Mouse (Mus musculus): Measurements from ENCODE around the gene Irgc1.
A peak's percentile ranks its signal among the peaks of the same experiment; 100 is the strongest.

Gene Irgc1

DNA sequence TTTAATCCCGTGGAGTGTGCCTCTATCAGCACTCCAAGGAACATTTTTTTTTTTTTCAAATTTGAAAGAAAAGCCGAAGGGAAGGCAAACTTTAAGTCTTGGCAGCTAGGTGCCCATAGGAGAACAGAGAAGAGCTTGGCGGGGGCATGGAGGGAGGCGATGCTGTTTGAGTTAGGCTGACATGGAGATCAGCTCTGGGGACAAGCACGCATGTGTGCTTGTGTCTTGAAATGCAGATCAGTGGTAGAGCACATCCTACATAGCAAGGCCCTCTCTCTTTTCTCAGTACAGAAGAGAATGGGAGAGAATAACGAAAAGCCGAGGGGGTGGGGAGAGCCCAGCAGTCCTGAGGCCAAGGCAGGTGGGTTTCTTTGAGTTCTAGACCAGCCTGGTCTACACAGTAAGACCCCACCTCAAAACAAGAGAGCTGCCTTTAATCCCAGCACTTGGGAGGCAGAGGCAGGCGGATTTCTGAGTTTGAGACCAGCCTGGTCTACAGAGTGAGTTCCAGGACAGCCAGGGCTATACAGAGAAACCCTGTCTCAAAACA, 53.7 kb downstream of the Irgc1 start:
- Histone ChIP-seq H3K4me1 (replicated peaks; ENCODE audit: low read depth, low read length) (peaks cover 46% of the 10 kb centered on the region), H3K27me3 (ENCODE audit: insufficient read depth, low read length) (no peaks in the 10 kb centered on the region), H3K36me3 (ENCODE audit: insufficient read depth, low read length) (peaks cover 11% of the 10 kb centered on the region), H3K9me3 (ENCODE audit: low read length) (no peaks in the 10 kb centered on the region), H3K4me3 (replicated peaks; ENCODE audit: low read length) (peak overlapping the region; percentile 79)
- TF ChIP-seq POU5F1 (IDR thresholded peaks at IDR 0.05; ENCODE audit: borderline replicate concordance, low read length) (no peak), NANOG (IDR thresholded peaks at IDR 0.05; ENCODE audit: borderline replicate concordance, low read length) (no peak), CTCF (conservative IDR thresholded peaks at IDR 0.05; ENCODE audit: low read length) (no peak)

DNA sequence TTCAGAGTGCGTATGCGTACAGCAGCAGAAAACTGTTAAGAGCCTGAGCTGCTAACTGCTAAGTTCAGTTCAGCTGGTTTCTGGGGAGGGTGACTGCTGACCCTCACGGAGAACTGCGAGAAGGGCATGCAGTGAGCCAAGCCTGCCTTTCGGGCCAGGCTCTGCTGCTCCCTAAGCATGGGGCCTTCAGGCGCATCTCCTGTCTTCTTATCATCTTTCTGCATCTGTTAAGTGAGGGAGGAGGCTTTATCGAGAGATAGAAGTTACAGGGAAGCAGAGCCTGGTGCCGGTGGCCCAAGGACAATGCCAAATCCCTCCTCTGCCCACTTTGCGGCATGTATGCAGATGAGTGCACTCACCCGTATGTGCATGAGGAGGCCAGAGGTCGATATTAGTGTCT, 55.3 kb downstream of the Irgc1 start:
- Histone ChIP-seq H3K4me3 (replicated peaks; ENCODE audit: low read length) (no peak overlapping the region), H3K9me3 (ENCODE audit: low read length) (no peaks in the 10 kb centered on the region), H3K27me3 (ENCODE audit: insufficient read depth, low read length) (no peaks in the 10 kb centered on the region), H3K36me3 (ENCODE audit: insufficient read depth, low read length) (peaks cover 9% of the 10 kb centered on the region; the same call in 1 of the 2 replicates), H3K4me1 (replicated peaks; ENCODE audit: low read depth, low read length) (peaks cover 32% of the 10 kb centered on the region)
- TF ChIP-seq CTCF (conservative IDR thresholded peaks at IDR 0.05; ENCODE audit: low read length) (no peak), POU5F1 (IDR thresholded peaks at IDR 0.05; ENCODE audit: borderline replicate concordance, low read length) (no peak), NANOG (IDR thresholded peaks at IDR 0.05; ENCODE audit: borderline replicate concordance, low read length) (no peak)

DNA sequence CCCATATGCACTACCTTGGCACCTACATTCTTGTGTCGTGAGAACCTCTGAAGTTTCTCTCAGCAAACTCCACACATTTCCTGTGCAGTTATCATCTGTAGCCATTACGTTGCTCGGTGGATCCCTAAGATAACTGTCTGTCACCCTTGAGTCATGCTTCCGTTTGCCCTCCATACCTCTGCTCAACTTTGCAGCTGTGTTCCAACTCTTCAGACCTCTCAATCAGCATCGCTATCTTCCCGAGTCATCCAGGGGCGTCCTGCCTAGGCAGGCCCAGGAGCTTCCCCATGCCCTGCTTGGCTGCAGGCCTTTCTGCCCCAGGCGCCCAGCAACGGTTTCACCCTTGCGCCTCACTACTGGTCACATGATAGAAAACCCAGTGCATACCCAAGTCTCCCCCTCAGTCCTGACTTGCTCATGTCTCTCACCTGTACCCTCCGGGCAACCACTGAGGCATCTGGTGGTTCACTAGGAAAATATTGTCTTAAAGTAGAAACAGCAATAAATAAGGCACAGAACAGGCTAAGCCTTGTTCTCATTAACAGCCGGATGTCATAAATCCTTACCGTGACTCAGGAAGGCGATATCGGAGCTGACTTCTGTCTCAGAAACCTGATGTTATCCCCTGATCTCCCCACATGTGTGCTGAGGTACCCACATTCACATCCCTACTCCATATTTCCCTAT, 57.5 kb downstream of the Irgc1 start:
- H3K36me3 ChIP-seq (ENCODE audit: insufficient read depth, low read length), result no peaks in the 10 kb centered on the region
- no peaks in the 10 kb centered on the region for H3K9me3 ChIP-seq (ENCODE audit: low read length)
- H3K4me1 ChIP-seq (replicated peaks; ENCODE audit: low read depth, low read length), result peaks cover 28% of the 10 kb centered on the region
- no peaks in the 10 kb centered on the region for H3K27me3 ChIP-seq (ENCODE audit: insufficient read depth, low read length)
- TF ChIP-seq CTCF (conservative IDR thresholded peaks at IDR 0.05; ENCODE audit: low read length), result no peak
- no peak for TF ChIP-seq NANOG (IDR thresholded peaks at IDR 0.05; ENCODE audit: borderline replicate concordance, low read length)
- no peak overlapping the region for H3K4me3 ChIP-seq (replicated peaks; ENCODE audit: low read length)

DNA sequence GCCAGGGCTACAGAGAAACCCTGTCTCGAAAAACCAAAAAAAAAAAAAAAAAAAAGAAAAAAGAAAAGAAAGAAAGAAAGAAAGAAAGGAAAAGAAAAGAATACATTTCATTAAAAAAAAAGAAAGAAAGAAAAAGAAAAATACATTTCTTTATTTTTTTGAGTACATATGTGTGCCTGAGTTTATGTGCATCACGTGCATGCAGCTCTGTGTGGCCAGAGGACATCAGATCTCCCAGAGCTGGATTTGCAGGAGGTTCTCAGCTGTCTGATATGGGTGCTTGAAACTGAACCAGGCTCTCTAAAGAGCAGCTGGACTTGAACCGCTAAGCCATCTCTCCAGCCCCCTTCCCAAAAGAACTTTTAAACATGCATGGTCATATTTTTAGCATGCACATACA, 58.0 kb downstream of the Irgc1 start:
- no peaks in the 10 kb centered on the region for H3K27me3 ChIP-seq (ENCODE audit: insufficient read depth, low read length)
- H3K4me3 ChIP-seq (replicated peaks; ENCODE audit: low read length), result no peak overlapping the region
- TF ChIP-seq NANOG (IDR thresholded peaks at IDR 0.05; ENCODE audit: borderline replicate concordance, low read length), result no peak
- no peak for TF ChIP-seq CTCF (conservative IDR thresholded peaks at IDR 0.05; ENCODE audit: low read length)
- TF ChIP-seq POU5F1 (IDR thresholded peaks at IDR 0.05; ENCODE audit: borderline replicate concordance, low read length), result no peak
- H3K36me3 ChIP-seq (ENCODE audit: insufficient read depth, low read length), result no peaks in the 10 kb centered on the region
- no peaks in the 10 kb centered on the region for H3K9me3 ChIP-seq (ENCODE audit: low read length)
- peaks cover 30% of the 10 kb centered on the region for H3K4me1 ChIP-seq (replicated peaks; ENCODE audit: low read depth, low read length)

DNA sequence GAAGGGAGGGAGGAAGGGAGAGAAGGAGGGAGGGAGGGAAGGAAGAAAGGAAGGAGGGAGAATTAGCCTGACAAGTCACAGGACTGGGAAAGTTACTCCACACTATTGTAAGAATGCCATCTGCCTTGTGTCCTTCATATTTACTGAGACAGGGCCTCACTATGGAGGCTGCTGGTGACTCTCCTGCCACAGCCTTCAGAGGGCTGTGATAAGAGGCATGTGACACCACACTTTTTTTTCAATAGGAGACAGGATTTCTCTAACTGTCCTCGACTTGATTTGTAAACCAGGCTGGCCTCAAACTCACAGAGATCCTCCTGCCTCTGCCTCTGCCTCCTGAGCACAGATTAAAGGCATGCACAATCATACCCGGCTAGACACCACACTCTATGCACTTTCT, 60.4 kb downstream of the Irgc1 start:
- Histone ChIP-seq H3K27me3 (ENCODE audit: insufficient read depth, low read length) (no peaks in the 10 kb centered on the region), H3K4me3 (replicated peaks; ENCODE audit: low read length) (no peak overlapping the region), H3K36me3 (ENCODE audit: insufficient read depth, low read length) (no peaks in the 10 kb centered on the region), H3K4me1 (replicated peaks; ENCODE audit: low read depth, low read length) (peaks cover 31% of the 10 kb centered on the region), H3K9me3 (ENCODE audit: low read length) (no peaks in the 10 kb centered on the region)
- no peak for TF ChIP-seq CTCF (conservative IDR thresholded peaks at IDR 0.05; ENCODE audit: low read length)
- no peak for TF ChIP-seq POU5F1 (IDR thresholded peaks at IDR 0.05; ENCODE audit: borderline replicate concordance, low read length)

DNA sequence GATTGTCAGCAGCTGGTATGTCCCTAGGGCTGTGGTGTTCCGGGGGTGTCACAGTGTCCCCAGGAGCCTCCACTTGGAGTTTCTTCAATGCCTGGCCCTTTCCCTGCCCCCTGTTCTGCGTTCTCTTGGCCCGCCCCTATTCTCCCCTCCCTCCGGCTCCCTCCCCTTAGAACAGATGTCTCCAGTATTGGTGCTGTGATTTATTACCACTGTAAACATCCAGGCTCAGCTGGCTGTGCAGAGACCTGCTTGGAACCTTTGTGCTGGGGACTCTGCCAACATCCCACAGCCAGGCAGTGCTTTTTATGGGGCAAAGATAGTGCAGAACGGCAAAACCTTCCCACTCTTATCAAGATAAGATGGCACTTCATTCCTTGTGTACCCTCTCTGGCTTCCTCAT, 61.0 kb downstream of the Irgc1 start:
- no peak for TF ChIP-seq CTCF (conservative IDR thresholded peaks at IDR 0.05; ENCODE audit: low read length)

DNA sequence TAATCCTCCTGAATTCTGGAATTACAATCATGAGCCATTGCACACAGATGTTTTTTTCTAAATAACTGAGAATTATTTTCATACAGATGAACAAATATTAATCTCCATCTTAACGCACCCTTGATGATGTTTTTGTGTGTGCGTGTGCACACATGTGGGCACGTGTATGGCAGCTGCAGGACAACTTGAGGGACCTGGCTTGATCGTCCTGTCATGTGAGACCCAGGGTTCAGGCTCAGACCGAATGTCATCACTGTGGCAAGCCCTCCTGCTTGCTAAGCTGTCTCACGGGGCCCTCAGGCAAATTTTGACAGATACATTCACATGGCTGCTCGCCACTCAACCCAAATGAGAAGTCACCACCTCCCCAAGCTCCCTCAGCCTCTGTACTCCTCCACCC, 61.6 kb downstream of the Irgc1 start:
- no peaks in the 10 kb centered on the region for H3K27me3 ChIP-seq (ENCODE audit: insufficient read depth, low read length)
- no peaks in the 10 kb centered on the region for H3K36me3 ChIP-seq (ENCODE audit: insufficient read depth, low read length)
- H3K4me3 ChIP-seq (replicated peaks; ENCODE audit: low read length), result no peak overlapping the region
- H3K9me3 ChIP-seq (ENCODE audit: low read length), result no peaks in the 10 kb centered on the region
- peaks cover 35% of the 10 kb centered on the region for H3K4me1 ChIP-seq (replicated peaks; ENCODE audit: low read depth, low read length)
- TF ChIP-seq CTCF (conservative IDR thresholded peaks at IDR 0.05; ENCODE audit: low read length) (no peak), POU5F1 (IDR thresholded peaks at IDR 0.05; ENCODE audit: borderline replicate concordance, low read length) (no peak), NANOG (IDR thresholded peaks at IDR 0.05; ENCODE audit: borderline replicate concordance, low read length) (no peak)

More for the DNA sequence above, 61.0 kb downstream of the Irgc1 start:
- H3K4me3 ChIP-seq (replicated peaks; ENCODE audit: low read length), result no peak overlapping the region
- no peaks in the 10 kb centered on the region for H3K9me3 ChIP-seq (ENCODE audit: low read length)
- H3K36me3 ChIP-seq (ENCODE audit: insufficient read depth, low read length), result no peaks in the 10 kb centered on the region
- peaks cover 35% of the 10 kb centered on the region for H3K4me1 ChIP-seq (replicated peaks; ENCODE audit: low read depth, low read length)
- no peaks in the 10 kb centered on the region for H3K27me3 ChIP-seq (ENCODE audit: insufficient read depth, low read length)

DNA sequence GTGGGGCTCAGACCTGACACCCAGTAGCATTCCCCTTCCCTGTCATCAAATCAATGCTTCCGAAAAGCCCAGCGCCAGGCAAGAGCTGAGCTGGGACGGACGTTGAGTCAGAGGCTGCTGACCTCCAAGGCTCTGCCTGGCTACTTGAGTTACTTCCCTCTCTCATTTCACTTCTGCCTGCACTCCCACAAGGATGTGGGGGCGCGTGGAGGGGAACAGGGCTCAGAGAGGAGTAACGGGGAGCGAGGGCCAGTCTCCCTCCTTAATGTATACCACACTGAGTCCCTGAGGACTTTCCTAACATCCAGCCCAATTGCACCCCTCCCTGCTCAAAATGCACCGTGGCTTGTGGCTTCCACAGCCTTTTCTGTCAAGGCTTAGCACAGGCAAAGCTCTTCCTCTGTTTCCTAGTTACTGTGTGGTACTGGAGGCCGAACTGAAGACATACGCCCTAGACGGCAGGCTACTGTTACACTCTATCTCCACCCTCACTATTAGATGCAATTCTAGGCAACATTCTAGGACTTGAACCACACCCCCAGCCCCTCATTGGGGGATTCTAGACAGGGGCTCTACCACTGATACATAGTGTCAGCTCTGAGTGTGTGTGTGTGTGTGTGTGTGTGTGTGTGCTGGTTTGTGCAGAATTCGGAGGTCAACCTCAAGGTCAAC, 62.4 kb downstream of the Irgc1 start:
- Histone ChIP-seq H3K9me3 (ENCODE audit: low read length) (no peaks in the 10 kb centered on the region), H3K4me1 (replicated peaks; ENCODE audit: low read depth, low read length) (peaks cover 35% of the 10 kb centered on the region), H3K36me3 (ENCODE audit: insufficient read depth, low read length) (no peaks in the 10 kb centered on the region), H3K27me3 (ENCODE audit: insufficient read depth, low read length) (peaks cover 2% of the 10 kb centered on the region), H3K4me3 (replicated peaks; ENCODE audit: low read length) (no peak overlapping the region)
- TF ChIP-seq POU5F1 (IDR thresholded peaks at IDR 0.05; ENCODE audit: borderline replicate concordance, low read length) (no peak), CTCF (conservative IDR thresholded peaks at IDR 0.05; ENCODE audit: low read length) (no peak), NANOG (IDR thresholded peaks at IDR 0.05; ENCODE audit: borderline replicate concordance, low read length) (no peak)

Measured in E14TG2a.4 (cell line).